In genomic region chr19:10060783-10061590, GRCm38 (mm10) we compare ENCODE assay signal across 9 mouse cellular contexts. TPM values are rescaled to one million over a fixed set of nuclear protein-coding genes. Genes with fewer than 3 reads are reported as not detected.
DNase-seq lines count a peak whose midpoint lies in the region; ATAC-seq lines count a peak whose summit lies in the region.
"Had no signal": no experiment of that assay in that cellular context is flagged by ENCODE, and none has a peak within 500 bp of the region (broad histone marks: within the 10 kb centered on the region; RNA-seq: fewer than 3 reads in every experiment).

No protein-coding gene starts in this region.

- no peak overlapping the region for H3K4me2 ChIP-seq in forebrain, embryonic 11.5 days (ENCODE audit: low read depth, low read length, severe bottlenecking)
- H3K4me2 ChIP-seq in hindbrain, embryonic 15.5 days: no peak overlapping the region
- no peak overlapping the region for H3K4me2 ChIP-seq in midbrain, embryonic 13.5 days (replicated peaks)

- no peaks in the 10 kb centered on the region for H3K4me1 ChIP-seq in forebrain, embryonic 11.5 days (replicated peaks; ENCODE audit: control insufficient read depth, insufficient read depth, low read length)
- peaks cover 17% of the 10 kb centered on the region; the same call in 1 of the 2 replicates for H3K4me1 ChIP-seq in forebrain, embryonic 10.5 days
- H3K4me1 ChIP-seq in hindbrain, embryonic 15.5 days (replicated peaks): peaks cover 10% of the 10 kb centered on the region
- peaks cover 15% of the 10 kb centered on the region for H3K4me1 ChIP-seq in midbrain, embryonic 13.5 days (replicated peaks)

- no peak for DNase-seq in forebrain, embryonic 11.5 days (ENCODE audit: low spot score)
- no peak for DNase-seq in forebrain, embryonic 10.5 days (ENCODE audit: extremely low spot score, low spot score)
- DNase-seq in A20 (ENCODE audit: low read depth, low spot score): peak; percentile 38
- no peak for DNase-seq in left cerebral cortex, adult 11 months (ENCODE audit: low spot score)
- DNase-seq in frontal cortex, postnatal 14 days (ENCODE audit: low spot score in 2 of 2): no peak
- no peak for DNase-seq in urinary bladder, postnatal 4 days (ENCODE audit: low spot score in 2 of 2)
- DNase-seq: kidney, adult 2 months had no signal

- H3K36me3 ChIP-seq in forebrain, embryonic 11.5 days (ENCODE audit: control insufficient read depth, insufficient read depth, low read length): peaks cover 30% of the 10 kb centered on the region
- H3K36me3 ChIP-seq in forebrain, embryonic 10.5 days (replicated peaks): peaks cover 59% of the 10 kb centered on the region
- H3K36me3 ChIP-seq in hindbrain, embryonic 15.5 days: peaks cover 55% of the 10 kb centered on the region
- H3K36me3 ChIP-seq in midbrain, embryonic 13.5 days: peaks cover 49% of the 10 kb centered on the region

- no peak overlapping the region for H3K9ac ChIP-seq in forebrain, embryonic 11.5 days (ENCODE audit: low read length)
- H3K9ac ChIP-seq in hindbrain, embryonic 15.5 days: no peak overlapping the region
- no peak overlapping the region for H3K9ac ChIP-seq in midbrain, embryonic 13.5 days (replicated peaks)

- H3K27ac ChIP-seq in forebrain, embryonic 11.5 days (ENCODE audit: low read depth, low read length): peak overlapping the region; percentile 27; the same call in 1 of the 2 replicates
- H3K27ac ChIP-seq in forebrain, embryonic 10.5 days: no peak overlapping the region
- peak overlapping the region; percentile 68 for H3K27ac ChIP-seq in hindbrain, embryonic 15.5 days (replicated peaks)
- peak overlapping the region; percentile 67 for H3K27ac ChIP-seq in midbrain, embryonic 13.5 days

- WGBS in forebrain, embryonic 11.5 days: 62% methylated on average over 8 of the region's 8 CpGs
- WGBS in forebrain, embryonic 10.5 days: 72% methylated on average over 8 of the region's 8 CpGs
- WGBS in hindbrain, embryonic 15.5 days: 40% methylated on average over 8 of the region's 8 CpGs
- WGBS in midbrain, embryonic 13.5 days: 54% methylated on average over 8 of the region's 8 CpGs

- no peaks in the 10 kb centered on the region for H3K9me3 ChIP-seq in forebrain, embryonic 11.5 days (ENCODE audit: control insufficient read depth, low read length)
- no peaks in the 10 kb centered on the region for H3K9me3 ChIP-seq in forebrain, embryonic 10.5 days
- no peaks in the 10 kb centered on the region for H3K9me3 ChIP-seq in hindbrain, embryonic 15.5 days
- H3K9me3 ChIP-seq in midbrain, embryonic 13.5 days: no peaks in the 10 kb centered on the region

- ATAC-seq in forebrain, embryonic 11.5 days (replicated peaks; ENCODE audit: low FRiP score): no peak
- no peak for ATAC-seq in hindbrain, embryonic 15.5 days (ENCODE audit: low FRiP score, low read depth)
- ATAC-seq in midbrain, embryonic 13.5 days: no peak

- no peaks in the 10 kb centered on the region for H3K27me3 ChIP-seq in forebrain, embryonic 11.5 days (ENCODE audit: control insufficient read depth, insufficient read depth, low read length)
- H3K27me3 ChIP-seq in forebrain, embryonic 10.5 days (ENCODE audit: poor library complexity, severe bottlenecking): no peaks in the 10 kb centered on the region
- H3K27me3 ChIP-seq in hindbrain, embryonic 15.5 days: no peaks in the 10 kb centered on the region
- no peaks in the 10 kb centered on the region for H3K27me3 ChIP-seq in midbrain, embryonic 13.5 days

- no peak overlapping the region for H3K4me3 ChIP-seq in forebrain, embryonic 11.5 days (ENCODE audit: low read depth, low read length)
- H3K4me3 ChIP-seq in forebrain, embryonic 10.5 days: no peak overlapping the region
- H3K4me3 ChIP-seq in hindbrain, embryonic 15.5 days: no peak overlapping the region
- no peak overlapping the region for H3K4me3 ChIP-seq in midbrain, embryonic 13.5 days (replicated peaks)

RNA-seq across cellular contexts. Expression of gene Fads3, which starts 19.6 kb away (rescaled TPM):
- polyA plus RNA-seq in forebrain, embryonic 11.5 days (2014; fragmentation: Nextera tagmentation; extraction: Ambion mirVana): 5.9 and 6.1 TPM in 2 replicates
- 4.6 and 5.5 TPM in 2 replicates for polyA plus RNA-seq in forebrain, embryonic 10.5 days (2016; fragmentation: Nextera tagmentation; extraction: Ambion mirVana)
- polyA plus RNA-seq in hindbrain, embryonic 15.5 days (2015; fragmentation: Nextera tagmentation; extraction: Ambion mirVana): 31.4 and 32.8 TPM in 2 replicates
- polyA plus RNA-seq in midbrain, embryonic 13.5 days (2015; fragmentation: Nextera tagmentation; extraction: Ambion mirVana): 8.7 and 9.1 TPM in 2 replicates

RNA-seq across cellular contexts. Expression of gene Fads2, which starts 40.6 kb away (rescaled TPM):
- polyA plus RNA-seq in forebrain, embryonic 11.5 days (2014; fragmentation: Nextera tagmentation; extraction: Ambion mirVana): 75.9 and 83.8 TPM in 2 replicates
- 188 and 201 TPM in 2 replicates for polyA plus RNA-seq in forebrain, embryonic 10.5 days (2016; fragmentation: Nextera tagmentation; extraction: Ambion mirVana)
- 218 and 229 TPM in 2 replicates for polyA plus RNA-seq in hindbrain, embryonic 15.5 days (2015; fragmentation: Nextera tagmentation; extraction: Ambion mirVana)
- polyA plus RNA-seq in midbrain, embryonic 13.5 days (2015; fragmentation: Nextera tagmentation; extraction: Ambion mirVana): 169 and 173 TPM in 2 replicates

RNA-seq across cellular contexts. Expression of gene Rab3il1, which starts 59.5 kb away (rescaled TPM):
- polyA plus RNA-seq in forebrain, embryonic 11.5 days (2014; fragmentation: Nextera tagmentation; extraction: Ambion mirVana): 34.5 and 35.1 TPM in 2 replicates
- polyA plus RNA-seq in forebrain, embryonic 10.5 days (2016; fragmentation: Nextera tagmentation; extraction: Ambion mirVana): 39.3 and 39.8 TPM in 2 replicates
- polyA plus RNA-seq in hindbrain, embryonic 15.5 days (2015; fragmentation: Nextera tagmentation; extraction: Ambion mirVana): 20.7 and 22.3 TPM in 2 replicates
- 21.0 and 21.4 TPM in 2 replicates for polyA plus RNA-seq in midbrain, embryonic 13.5 days (2015; fragmentation: Nextera tagmentation; extraction: Ambion mirVana)

RNA-seq across cellular contexts. Expression of gene Best1, which starts 59.6 kb away (rescaled TPM):
- 0.92 and 1.5 TPM in 2 replicates for polyA plus RNA-seq in forebrain, embryonic 11.5 days (2014; fragmentation: Nextera tagmentation; extraction: Ambion mirVana)
- 2.1 and 2.3 TPM in 2 replicates for polyA plus RNA-seq in forebrain, embryonic 10.5 days (2016; fragmentation: Nextera tagmentation; extraction: Ambion mirVana)
- polyA plus RNA-seq in hindbrain, embryonic 15.5 days (2015; fragmentation: Nextera tagmentation; extraction: Ambion mirVana): 2.3 TPM in 2 replicates
- polyA plus RNA-seq in midbrain, embryonic 13.5 days (2015; fragmentation: Nextera tagmentation; extraction: Ambion mirVana): 1.8 and 2.0 TPM in 2 replicates
